Mouse (Mus musculus) bone marrow macrophage, adult 2 months (primary cell): ENCODE measurements around the gene Rufy1.

ENCODE experiments used
- CTCF ChIP-seq: IDR thresholded peaks from 2 replicates; pipeline ENCODE4 v1.5.1; 2012; ENCODE audit warnings: low read depth, mild to moderate bottlenecking, low read length, moderate library complexity
- POLR2A ChIP-seq: IDR thresholded peaks from 2 replicates; pipeline ENCODE4 v1.6.1; 2012; ENCODE audit warnings: mild to moderate bottlenecking, low read depth, low read length, borderline replicate concordance

DNA sequence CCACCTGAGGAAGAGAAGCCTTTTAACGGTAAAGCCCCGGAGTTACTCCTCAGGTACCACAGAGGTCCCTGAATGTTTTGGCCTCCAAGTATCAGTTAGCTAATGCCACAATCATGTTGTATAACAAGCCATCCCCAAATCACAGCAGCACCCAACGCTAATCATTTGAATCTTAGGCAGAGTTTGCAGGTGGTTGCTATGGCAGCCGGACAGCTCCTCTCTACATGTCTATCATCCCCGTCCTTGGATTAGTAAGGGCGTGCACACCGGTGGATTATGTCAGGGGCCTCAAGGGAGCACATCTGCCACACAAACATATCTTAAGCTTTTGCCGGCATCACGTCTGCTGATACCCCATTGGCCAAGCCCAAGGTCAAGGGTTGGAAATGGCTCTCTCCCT is 19.3 kb upstream of the Rufy1 start:
- no peak for TF ChIP-seq CTCF
- TF ChIP-seq POLR2A = no peak
